ENCODE assay signal across 22 mouse cellular contexts in genomic region chr16:26966830-26967229, GRCm38 (mm10). TPM values are rescaled to one million over a fixed set of nuclear protein-coding genes. Genes with fewer than 3 reads are reported as not detected.
DNase-seq lines count a peak whose midpoint lies in the region; ATAC-seq and TF ChIP-seq lines count a peak whose summit lies in the region.
"Had no signal": no experiment of that assay in that cellular context is flagged by ENCODE, and none has a peak within 500 bp of the region (broad histone marks: within the 10 kb centered on the region; RNA-seq: fewer than 3 reads in every experiment).

No protein-coding gene starts in this region.

- no peak; the same call in 1 of the 2 replicates for ATAC-seq in kidney, embryonic 15.5 days (replicated peaks; ENCODE audit: low FRiP score)
- no peak for ATAC-seq in lung, postnatal 0 days
- ATAC-seq: activated CD4-positive, CD25-positive, alpha-beta regulatory T cell, adult 4 months; forebrain, embryonic 16.5 days; Patski had no signal

- no peaks in the 10 kb centered on the region for H3K36me3 ChIP-seq in kidney, embryonic 15.5 days
- no peaks in the 10 kb centered on the region for H3K36me3 ChIP-seq in lung, postnatal 0 days (ENCODE audit: insufficient read depth, low read length)
- H3K36me3 ChIP-seq: embryonic facial prominence, embryonic 13.5 days; forebrain, embryonic 12.5 days; heart, embryonic 15.5 days had no signal

- H3K4me2 ChIP-seq in kidney, embryonic 15.5 days = no peak overlapping the region
- H3K4me2 ChIP-seq in lung, postnatal 0 days (replicated peaks; ENCODE audit: low read depth, low read length) = no peak overlapping the region
- H3K4me2 ChIP-seq: forebrain, embryonic 12.5 days; heart, embryonic 11.5 days; heart, embryonic 15.5 days had no signal

- no peak overlapping the region for H3K27ac ChIP-seq in kidney, embryonic 15.5 days
- no peak overlapping the region for H3K27ac ChIP-seq in lung, postnatal 0 days (ENCODE audit: low read length)
- H3K27ac ChIP-seq: embryonic facial prominence, embryonic 13.5 days; forebrain, embryonic 12.5 days; heart, adult 2 months; heart, embryonic 15.5 days had no signal

- WGBS in kidney, embryonic 15.5 days = 54% methylated on average over 2 of the region's 2 CpGs
- 55% methylated on average over 2 of the region's 2 CpGs for WGBS in lung, postnatal 0 days

- H3K4me1 ChIP-seq in kidney, embryonic 15.5 days = peaks cover 7% of the 10 kb centered on the region; the same call in 1 of the 2 replicates
- H3K4me1 ChIP-seq in lung, postnatal 0 days (ENCODE audit: insufficient read depth, low read depth, low read length) = no peaks in the 10 kb centered on the region

- TF ChIP-seq CTCF in lung, postnatal 0 days (IDR thresholded peaks at IDR 0.05) = no peak

- H3K27me3 ChIP-seq in kidney, embryonic 15.5 days = peaks cover 18% of the 10 kb centered on the region
- H3K27me3 ChIP-seq in lung, postnatal 0 days (replicated peaks; ENCODE audit: insufficient read depth, low read length) = no peaks in the 10 kb centered on the region
- H3K27me3 ChIP-seq: CH12.LX had no signal

- DNase-seq in kidney, adult 8-10 months = peak; percentile 6 to 42
- peak; percentile 4 for DNase-seq in lung, postnatal 36 days
- DNase-seq in lung, postnatal 0 days (ENCODE audit: low spot score) = no peak
- DNase-seq in kidney, postnatal 36 days = peak; percentile 17 to 23
- no peak for DNase-seq in gastrocnemius, adult 8-10 months (ENCODE audit: low spot score in 2 of 2)
- DNase-seq: adrenal gland, postnatal 14 days; cerebellum, adult 18-20 months; cerebellum, adult 9-11 months; cerebellum, postnatal 36 days had no signal

- no peak for TF ChIP-seq EP300 in lung, postnatal 0 days (IDR thresholded peaks at IDR 0.05)

- no peak overlapping the region for H3K9ac ChIP-seq in kidney, embryonic 15.5 days
- no peak overlapping the region for H3K9ac ChIP-seq in lung, postnatal 0 days (replicated peaks; ENCODE audit: low read depth)
- H3K9ac ChIP-seq: embryonic facial prominence, embryonic 13.5 days; forebrain, embryonic 12.5 days; heart, embryonic 15.5 days had no signal

- H3K9me3 ChIP-seq in kidney, embryonic 15.5 days (replicated peaks) = no peaks in the 10 kb centered on the region
- no peaks in the 10 kb centered on the region for H3K9me3 ChIP-seq in lung, postnatal 0 days (ENCODE audit: low read length)
- H3K9me3 ChIP-seq: embryonic facial prominence, embryonic 13.5 days; forebrain, embryonic 12.5 days; heart, embryonic 15.5 days had no signal

- no peak overlapping the region for H3K4me3 ChIP-seq in kidney, embryonic 15.5 days (replicated peaks)
- no peak overlapping the region for H3K4me3 ChIP-seq in lung, postnatal 0 days (ENCODE audit: low read depth, low read length)
- H3K4me3 ChIP-seq: embryonic facial prominence, embryonic 13.5 days; forebrain, embryonic 12.5 days; heart, adult 2 months; heart, embryonic 15.5 days had no signal

RNA-seq across cellular contexts. Expression of gene Gmnc, which starts 24.6 kb away (rescaled TPM):
- 0.05 TPM in 1 of 2 replicates, not detected in the other for polyA plus RNA-seq in kidney, embryonic 15.5 days (2015; fragmentation: Nextera tagmentation; extraction: Ambion mirVana)
- 0.17 and 0.39 TPM in 2 replicates for polyA plus RNA-seq in lung, postnatal 0 days (2015; fragmentation: Nextera tagmentation; extraction: Ambion mirVana)
- total RNA-seq in gastrocnemius, adult 8-10 months (2022) = not detected
- total RNA-seq: adrenal gland, adult 18-20 months; adrenal gland, postnatal 14 days; CH12.LX; gastrocnemius, postnatal 14 days; hematopoietic stem cell, adult 5-6 weeks had no signal
- polyA plus RNA-seq: activated CD4-positive, CD25-positive, alpha-beta regulatory T cell, adult 4 months; heart, embryonic 11.5 days; heart, embryonic 15.5 days; Patski had no signal

Comparison
In these comparisons a context has a peak if more than half of its experiments do, and no peak if none do; other contexts are left out.
1. DNase-seq: peak in kidney, adult 8-10 months (2 of 2), lung, postnatal 36 days (single experiment) and kidney, postnatal 36 days (2 of 2); none in lung, postnatal 0 days (single experiment) and gastrocnemius, adult 8-10 months (0 of 2).